Mouse (Mus musculus) limb, embryonic 14.5 days (tissue): ENCODE measurements at regions not wholly inside any gene's neighbourhood (a gene's known extent, or its start where the extent isn't known, plus 50 kb on each side); places are given as distances from the start of the nearest gene placed in this dataset.

Source experiments
- ATAC-seq: fragments of 200-750 bp; cut with Nextera tagmentation; 2 replicates; pipeline ENCODE4 v1.8.0; 2017; ENCODE audit warnings: low read depth, moderate number of reproducible peaks, moderate TSS enrichment; ENCODE audit not compliant: low FRiP score
- DNase-seq: peaks from one replicate; pipeline ENCODE4 v3.0.0-alpha.2; 2015; ENCODE audit warnings: low spot score
- H3K27ac ChIP-seq: fragments of 300-500 bp; sonication (generic); replicated peaks from 2 replicates; pipeline ENCODE4 v1.5.1; 2014; ENCODE audit warnings: low read depth, mild to moderate bottlenecking, low read length, moderate library complexity, mixed read lengths
- H3K27me3 ChIP-seq: fragments of 300-500 bp; sonication (generic); 2 replicates; pipeline ENCODE4 v1.6.1; 2014; ENCODE audit warnings: low read length, mixed read lengths; ENCODE audit not compliant: control insufficient read depth, insufficient read depth
- H3K36me3 ChIP-seq: fragments of 300-500 bp; sonication (generic); 2 replicates; pipeline ENCODE4 v1.6.1; 2014; ENCODE audit warnings: mild to moderate bottlenecking, low read length, moderate library complexity, mixed read lengths; ENCODE audit not compliant: control insufficient read depth, insufficient read depth
- H3K4me1 ChIP-seq: fragments of 300-500 bp; sonication (generic); 2 replicates; pipeline ENCODE4 v1.6.1; 2014; ENCODE audit warnings: antibody characterized with exemption, low read length, mixed read lengths; ENCODE audit not compliant: control insufficient read depth, insufficient read depth
- H3K4me2 ChIP-seq: fragments of 300-500 bp; sonication (generic); replicated peaks from 2 replicates; pipeline ENCODE4 v1.6.1; 2014; ENCODE audit warnings: low read depth, mild to moderate bottlenecking, low read length, moderate library complexity; ENCODE audit not compliant: severe bottlenecking
- H3K4me3 ChIP-seq: fragments of 300-500 bp; sonication (generic); replicated peaks from 2 replicates; pipeline ENCODE4 v1.5.1; 2014; ENCODE audit warnings: low read length
- H3K9ac ChIP-seq: fragments of 300-500 bp; sonication (generic); 2 replicates; pipeline ENCODE4 v1.6.1; 2014; ENCODE audit warnings: mild to moderate bottlenecking, low read depth, low read length, moderate library complexity; ENCODE audit not compliant: severe bottlenecking
- H3K9me3 ChIP-seq: fragments of 300-500 bp; sonication (generic); 2 replicates; pipeline ENCODE4 v1.6.1; 2016; ENCODE audit warnings: low read length; ENCODE audit not compliant: control insufficient read depth
- POLR2A ChIP-seq: fragments of 200-500 bp; IDR thresholded peaks from 2 replicates; pipeline ENCODE4 v1.8.0; 2012; ENCODE audit warnings: inconsistent platforms, mild to moderate bottlenecking, moderate library complexity, borderline replicate concordance; ENCODE audit not compliant: insufficient read depth, insufficient read length; ENCODE audit errors: extremely low read depth
- WGBS: fragments of 180-500 bp; shearing (Covaris S2); extraction: QIAGEN DNeasy Blood & Tissue Kit; methylation state at CpG from one replicate; pipeline ENCODE4 v1.1.7; 2014; 5-methylcytosine and 5-hydroxymethylcytosine counted together

- Histone ChIP-seq H3K4me2 (no peak overlapping the region), H3K4me1 (no peaks in the 10 kb centered on the region), H3K9me3 (no peaks in the 10 kb centered on the region), H3K27ac (no peak overlapping the region), H3K9ac (no peak overlapping the region), H3K27me3 (no peaks in the 10 kb centered on the region), H3K4me3 (no peak overlapping the region), H3K36me3 (no peaks in the 10 kb centered on the region)
- no peak for ATAC-seq
- no peak for DNase-seq
- TF ChIP-seq POLR2A, result no peak
- WGBS, result 78% methylated on average over 5 of the region's 5 CpGs
These were observed 719.3 kb downstream of the Tns3 start for GRCm38 (mm10) chr11:7944956-7945515.

GRCm38 (mm10) chr11:7944373-7944772 is 720.0 kb downstream of the Tns3 start:
- ATAC-seq (no peak), DNase-seq (no peak)
- WGBS, result 79% methylated on average over 4 of the region's 4 CpGs
- H3K4me2 ChIP-seq, result no peak overlapping the region
- H3K4me3 ChIP-seq, result no peak overlapping the region
- TF ChIP-seq POLR2A, result no peak
- H3K36me3 ChIP-seq, result no peaks in the 10 kb centered on the region
- no peak overlapping the region for H3K27ac ChIP-seq
- no peaks in the 10 kb centered on the region for H3K27me3 ChIP-seq
- no peaks in the 10 kb centered on the region for H3K4me1 ChIP-seq
- no peaks in the 10 kb centered on the region for H3K9me3 ChIP-seq
- no peak overlapping the region for H3K9ac ChIP-seq

- Histone ChIP-seq H3K9me3 (no peaks in the 10 kb centered on the region), H3K4me1 (no peaks in the 10 kb centered on the region), H3K4me2 (no peak overlapping the region), H3K4me3 (no peak overlapping the region), H3K36me3 (no peaks in the 10 kb centered on the region), H3K27me3 (no peaks in the 10 kb centered on the region), H3K27ac (no peak overlapping the region), H3K9ac (no peak overlapping the region)
- no peak for TF ChIP-seq POLR2A
- ATAC-seq (no peak), DNase-seq (no peak)
- 79% methylated on average over 3 of the region's 3 CpGs for WGBS
These were observed 719.9 kb upstream of the Igfbp3 start for GRCm38 (mm10) chr11:7933611-7934010.

GRCm38 (mm10) chr11:7932638-7933037 is 718.9 kb upstream of the Igfbp3 start:
- H3K9ac ChIP-seq, result no peak overlapping the region
- H3K4me2 ChIP-seq, result no peak overlapping the region
- H3K36me3 ChIP-seq, result no peaks in the 10 kb centered on the region
- H3K9me3 ChIP-seq, result 0 out of 2 replicates have a peak, but pooled peaks cover 3% of the 10 kb centered on the region
- H3K4me3 ChIP-seq, result no peak overlapping the region
- no peak for ATAC-seq
- no peak for DNase-seq
- H3K27ac ChIP-seq, result no peak overlapping the region
- no peak for TF ChIP-seq POLR2A
- no peaks in the 10 kb centered on the region for H3K27me3 ChIP-seq
- WGBS, result 93% methylated on average over 5 of the region's 5 CpGs
- no peaks in the 10 kb centered on the region for H3K4me1 ChIP-seq

GRCm38 (mm10) chr11:7931064-7931797 is 717.5 kb upstream of the Igfbp3 start:
- TF ChIP-seq POLR2A, result no peak
- 98% methylated on average over 2 of the region's 3 CpGs for WGBS

GRCm38 (mm10) chr11:7927676-7928075 is 714.0 kb upstream of the Igfbp3 start:
- Histone ChIP-seq H3K4me1 (no peaks in the 10 kb centered on the region), H3K4me2 (no peak overlapping the region), H3K27ac (no peak overlapping the region), H3K4me3 (no peak overlapping the region), H3K36me3 (no peaks in the 10 kb centered on the region), H3K9me3 (0 out of 2 replicates have a peak, but pooled peaks cover 4% of the 10 kb centered on the region), H3K9ac (no peak overlapping the region), H3K27me3 (no peaks in the 10 kb centered on the region)
- DNase-seq (no peak), ATAC-seq (no peak)
- TF ChIP-seq POLR2A, result no peak

More at GRCm38 (mm10) chr11:7931064-7931797, 717.5 kb upstream of the Igfbp3 start:
- Histone ChIP-seq H3K4me1 (no peaks in the 10 kb centered on the region), H3K27ac (no peak overlapping the region), H3K27me3 (no peaks in the 10 kb centered on the region), H3K9me3 (0 out of 2 replicates have a peak, but pooled peaks cover 4% of the 10 kb centered on the region), H3K9ac (no peak overlapping the region), H3K36me3 (no peaks in the 10 kb centered on the region), H3K4me2 (no peak overlapping the region), H3K4me3 (no peak overlapping the region)
- no peak for DNase-seq
- no peak for ATAC-seq
